Mouse (Mus musculus) erythroblast, embryonic 14.5 days (primary cell): ENCODE data around the gene Nup93.

Source experiments
- GATA1 ChIP-seq: IDR thresholded peaks from 2 replicates; pipeline ENCODE4 v1.6.1; 2012; ENCODE audit warnings: low read length, inconsistent platforms, mixed read lengths
- TAL1 ChIP-seq: IDR thresholded peaks from 3 replicates; pipeline ENCODE4 v1.6.1; 2012; ENCODE audit warnings: low read length, inconsistent platforms, mixed read lengths

DNA sequence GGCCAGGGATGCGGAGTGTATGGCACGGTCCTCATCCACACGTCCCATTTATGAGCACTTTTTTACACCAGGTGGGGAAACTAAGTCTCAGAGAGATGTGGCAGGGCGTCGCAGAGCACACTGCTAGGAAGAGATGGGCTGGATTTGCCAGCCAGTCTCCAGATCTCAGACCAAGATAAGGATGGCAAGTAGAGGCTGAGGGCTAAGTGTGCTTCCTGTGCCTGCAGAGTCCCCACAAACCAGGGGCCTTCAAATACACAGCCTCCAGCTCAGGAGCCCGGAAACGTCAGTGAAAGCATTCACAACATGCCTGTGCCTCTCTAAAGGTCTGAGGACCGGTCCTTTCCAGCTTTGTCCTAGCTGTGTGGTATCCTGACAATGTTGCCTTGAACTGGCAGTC, 123.2 kb downstream of the Nup93 start:
- no peak for TF ChIP-seq TAL1
- peak; percentile 74 for TF ChIP-seq GATA1
